Mouse (Mus musculus): ENCODE measurements around the gene Hfe2. TPM values are rescaled to one million over a fixed set of nuclear protein-coding genes. Genes with fewer than 3 reads are reported as not detected.

Gene Hfe2
- total and polyA plus RNA-seq, 3 experiments: 0.11 to 0.23 TPM; not detected in 1

DNA sequence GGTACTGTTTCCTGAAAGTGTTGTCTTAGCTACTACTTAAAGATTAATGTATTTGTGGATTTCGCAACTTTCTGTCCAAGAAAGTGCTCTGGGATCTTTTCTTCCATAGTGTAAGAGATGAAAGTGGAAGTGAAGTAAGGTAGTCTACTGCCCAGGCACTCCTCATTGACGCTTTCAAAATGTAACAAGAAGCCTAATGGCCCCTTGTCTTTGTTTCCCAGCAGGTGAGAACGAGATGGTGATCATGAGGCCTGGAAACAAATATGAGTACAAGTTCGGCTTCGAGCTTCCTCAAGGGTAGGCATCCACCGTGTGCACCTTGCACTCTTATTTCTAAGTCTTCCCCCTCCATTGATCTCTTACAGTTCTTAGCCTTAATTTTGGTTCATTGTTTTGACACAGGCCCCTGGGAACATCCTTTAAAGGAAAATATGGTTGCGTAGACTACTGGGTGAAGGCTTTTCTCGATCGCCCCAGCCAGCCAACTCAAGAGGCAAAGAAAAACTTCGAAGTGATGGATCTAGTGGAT lies 33.8 kb downstream of the Hfe2 start:
- no peak for DNase-seq

DNA sequence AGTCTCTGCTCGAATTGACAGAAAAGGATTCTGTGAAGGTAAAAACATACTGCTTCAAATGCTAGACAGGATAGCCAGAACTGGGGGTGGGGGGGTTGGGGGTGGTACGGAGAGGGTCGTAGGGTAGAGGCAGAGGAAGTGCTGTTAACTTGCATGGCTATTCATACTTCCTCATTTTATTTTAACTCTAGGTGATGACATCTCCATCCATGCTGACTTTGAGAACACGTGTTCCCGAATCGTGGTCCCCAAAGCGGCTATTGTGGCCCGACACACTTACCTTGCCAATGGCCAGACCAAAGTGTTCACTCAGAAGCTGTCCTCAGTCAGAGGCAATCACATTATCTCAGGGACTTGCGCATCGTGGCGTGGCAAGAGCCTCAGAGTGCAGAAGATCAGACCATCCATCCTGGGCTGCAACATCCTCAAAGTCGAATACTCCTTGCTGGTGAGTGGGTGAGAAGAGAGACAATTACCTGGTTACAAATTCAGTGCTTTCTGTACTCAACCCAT lies 34.5 kb downstream of the Hfe2 start:
- DNase-seq: no peak

DNA sequence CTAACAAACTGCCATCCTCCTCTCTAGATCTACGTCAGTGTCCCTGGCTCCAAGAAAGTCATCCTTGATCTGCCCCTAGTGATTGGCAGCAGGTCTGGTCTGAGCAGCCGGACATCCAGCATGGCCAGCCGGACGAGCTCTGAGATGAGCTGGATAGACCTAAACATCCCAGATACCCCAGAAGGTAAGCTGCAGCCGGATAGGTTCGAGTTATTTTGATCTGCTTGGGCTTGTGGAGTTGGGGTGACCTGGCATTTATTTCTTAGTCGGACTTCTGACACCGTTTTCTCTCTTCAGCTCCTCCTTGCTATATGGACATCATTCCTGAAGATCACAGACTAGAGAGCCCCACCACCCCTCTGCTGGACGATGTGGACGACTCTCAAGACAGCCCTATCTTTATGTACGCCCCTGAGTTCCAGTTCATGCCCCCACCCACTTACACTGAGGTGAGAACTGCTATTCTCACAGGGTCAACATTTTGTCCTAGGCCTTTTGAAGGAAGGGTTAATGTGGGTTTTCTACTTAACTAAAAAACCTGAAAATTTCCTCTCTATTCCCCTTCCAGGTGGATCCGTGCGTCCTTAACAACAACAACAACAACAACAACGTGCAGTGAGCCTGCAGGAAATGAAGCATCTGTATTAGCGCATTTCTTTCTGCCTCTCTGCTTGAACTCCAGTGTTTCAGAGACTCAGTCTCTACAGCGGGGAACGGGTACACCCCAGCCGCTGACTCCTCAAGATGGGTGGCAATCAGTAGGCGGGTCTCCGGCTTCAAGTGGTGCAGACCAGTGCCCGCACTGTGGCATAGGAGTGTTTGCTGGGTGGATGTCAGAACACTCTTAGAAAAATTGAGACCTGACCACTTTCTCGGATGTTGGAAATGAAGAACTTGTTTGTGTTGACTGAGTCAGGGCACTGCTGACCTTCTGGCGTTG lies 35.2 kb downstream of the Hfe2 start:
- no peak for DNase-seq

DNA sequence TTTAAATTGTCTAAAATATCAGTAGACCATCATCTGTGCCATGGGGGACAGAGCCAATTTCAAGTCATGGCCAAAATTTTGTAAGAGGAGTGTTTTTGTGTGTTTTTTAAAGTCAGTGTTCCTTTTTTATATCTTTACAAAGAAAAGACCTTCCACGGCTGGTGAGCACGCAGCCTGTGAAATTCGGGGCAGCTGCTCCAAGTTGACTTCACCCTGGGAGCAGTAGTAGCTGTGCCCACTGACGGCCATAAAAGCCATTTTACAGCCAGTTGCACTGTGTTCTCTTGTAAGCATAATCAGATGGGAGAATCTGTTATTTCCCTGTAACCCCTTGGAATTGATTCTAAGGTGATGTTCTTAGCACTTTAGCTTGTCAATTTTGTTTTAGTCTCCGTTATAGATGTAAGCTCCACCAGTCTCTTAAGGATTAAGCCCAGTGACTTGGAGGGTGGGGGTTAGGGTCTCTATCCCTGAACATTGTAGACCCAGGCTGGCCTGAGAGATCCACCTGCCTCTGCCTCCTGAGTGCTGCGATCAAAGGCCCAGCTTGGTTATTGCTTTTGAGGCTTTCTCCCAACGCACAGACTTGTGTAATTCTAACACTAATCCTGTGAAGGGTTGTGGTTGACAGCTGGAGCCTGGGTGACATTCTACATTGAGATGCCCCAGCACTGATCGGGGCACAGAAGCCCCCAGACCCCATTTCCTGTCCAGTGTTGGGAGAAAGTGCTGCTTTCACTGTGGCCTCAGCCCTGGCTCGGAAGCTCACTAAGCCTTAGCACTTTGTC lies 36.1 kb downstream of the Hfe2 start:
- no peak for DNase-seq

DNA sequence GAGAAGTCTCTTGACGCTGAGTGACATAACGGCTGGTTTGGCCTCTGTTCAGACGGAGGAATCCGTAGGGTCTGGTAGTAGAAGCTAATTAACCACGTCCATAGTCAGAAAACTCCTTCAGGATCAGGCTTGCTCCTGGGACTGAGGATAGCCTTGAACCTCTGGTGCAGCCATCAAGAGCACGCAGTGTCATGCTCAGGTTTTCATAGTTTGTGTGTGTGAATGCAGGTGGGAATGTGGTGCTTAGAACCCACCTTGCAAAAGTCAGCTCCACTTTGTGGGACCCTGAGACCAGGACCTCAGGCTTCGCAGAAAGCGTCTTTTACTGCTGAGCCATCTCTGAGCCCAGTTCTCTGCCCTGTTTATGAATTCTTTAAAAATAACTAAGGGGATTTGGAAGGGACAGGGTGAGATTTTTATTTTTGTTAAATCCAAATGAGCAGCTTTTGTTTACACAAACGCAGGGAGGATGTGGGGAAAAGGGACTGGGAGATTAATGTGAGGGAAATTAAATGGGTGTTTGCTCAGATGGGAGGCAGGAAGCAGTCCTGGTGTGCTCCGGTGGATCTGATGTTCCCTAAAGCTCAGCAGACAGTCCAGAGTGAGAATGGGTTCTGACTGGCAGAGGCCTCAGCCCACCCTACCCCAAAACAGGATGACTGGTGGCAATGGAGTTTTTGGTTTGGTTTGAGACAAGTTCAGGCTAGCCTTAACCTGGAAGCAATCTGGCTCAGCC lies 37.1 kb downstream of the Hfe2 start:
- DNase-seq: no peak

DNA sequence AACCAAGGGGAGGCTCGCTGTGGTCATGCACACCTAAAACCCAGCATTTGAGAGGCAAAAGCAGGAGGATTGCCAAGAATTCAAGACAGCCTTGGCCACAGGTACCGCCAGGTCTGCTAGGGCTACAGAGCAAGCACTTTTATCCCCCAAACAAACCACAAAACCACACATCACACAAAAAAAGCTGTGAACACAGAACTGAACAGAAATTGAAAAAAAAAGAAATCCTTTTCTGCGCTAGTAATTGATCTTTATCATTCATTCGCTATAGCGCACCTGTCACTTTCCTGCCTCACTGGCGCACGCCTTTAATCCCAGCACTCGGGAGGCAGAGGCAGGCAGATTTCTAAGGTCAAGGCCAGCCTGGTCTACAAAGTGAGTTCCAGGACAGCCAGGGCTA lies 38.3 kb downstream of the Hfe2 start:
- DNase-seq: no peak

DNA sequence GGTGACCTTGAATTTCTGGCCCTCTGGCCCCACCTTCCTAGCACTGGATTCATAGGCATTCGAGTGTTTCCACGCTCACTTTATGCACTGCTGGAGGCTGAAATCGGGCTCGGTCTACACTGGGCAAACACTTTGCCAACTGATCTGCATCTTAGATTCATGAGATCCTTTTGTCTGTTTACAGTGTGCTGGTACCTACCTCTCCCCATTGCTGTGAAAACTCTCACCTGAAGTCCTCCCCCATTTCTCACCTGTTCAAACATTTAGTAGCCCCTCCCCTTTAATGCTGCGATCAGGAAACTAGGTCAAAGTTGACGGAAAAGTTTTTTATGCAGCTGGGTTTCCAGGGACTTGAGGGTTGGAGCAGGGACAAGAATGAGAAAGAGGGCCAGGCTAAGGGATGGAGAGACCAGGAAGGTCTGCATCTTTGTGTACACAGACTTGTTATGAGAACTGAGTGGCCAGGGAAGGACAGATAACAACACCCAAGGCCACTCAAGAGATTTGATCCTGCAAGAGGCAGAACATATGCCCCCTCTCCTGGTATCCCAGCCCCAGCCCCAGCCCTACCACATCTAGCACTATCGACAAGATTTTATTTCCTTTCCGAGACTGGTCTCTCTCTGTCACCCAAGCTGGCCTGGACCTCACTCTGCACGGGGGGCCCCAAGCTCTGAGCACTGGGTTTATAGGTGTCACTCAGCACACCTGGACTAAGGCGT lies 39.1 kb downstream of the Hfe2 start:
- DNase-seq: no peak

DNA sequence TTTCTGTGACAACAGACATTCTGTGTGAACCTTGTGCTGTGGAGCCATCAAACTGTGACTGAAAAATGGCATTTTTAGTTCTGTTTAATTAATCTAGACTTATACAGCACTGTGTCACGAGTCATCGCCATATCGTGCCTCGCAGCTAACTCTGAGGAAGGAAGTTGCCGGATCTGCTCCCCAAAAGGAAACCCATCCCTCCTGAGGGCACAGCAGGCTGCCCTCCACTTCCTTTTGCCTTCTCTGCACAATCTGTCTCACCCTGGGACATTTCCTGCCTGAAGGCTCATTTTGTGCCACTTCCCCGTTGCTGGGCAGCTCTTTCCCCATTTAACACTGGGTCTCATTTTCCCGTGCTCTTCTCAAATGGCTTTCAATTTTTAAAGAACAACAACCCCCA lies 39.7 kb downstream of the Hfe2 start:
- peak; percentile 56 for DNase-seq

DNA sequence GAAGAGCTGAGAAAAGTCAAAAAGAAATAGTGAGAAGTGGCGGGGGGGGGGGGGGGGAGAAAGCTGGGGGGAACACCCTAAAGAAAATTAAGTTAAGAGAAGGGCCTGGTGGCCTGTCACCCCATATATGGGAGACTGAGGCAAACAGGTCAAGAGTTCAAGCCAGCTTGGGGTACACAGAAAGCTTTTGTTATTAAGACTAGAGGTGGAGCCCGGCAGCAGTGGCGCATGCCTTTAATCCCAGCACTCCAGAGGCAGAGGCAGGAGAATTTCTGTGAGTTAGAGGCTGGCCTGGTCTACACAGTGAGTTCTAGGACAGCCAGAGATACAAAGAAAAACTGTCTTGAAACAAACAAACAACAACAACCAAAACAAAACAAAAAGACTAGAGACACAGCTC lies 40.1 kb downstream of the Hfe2 start:
- no peak for DNase-seq

DNA sequence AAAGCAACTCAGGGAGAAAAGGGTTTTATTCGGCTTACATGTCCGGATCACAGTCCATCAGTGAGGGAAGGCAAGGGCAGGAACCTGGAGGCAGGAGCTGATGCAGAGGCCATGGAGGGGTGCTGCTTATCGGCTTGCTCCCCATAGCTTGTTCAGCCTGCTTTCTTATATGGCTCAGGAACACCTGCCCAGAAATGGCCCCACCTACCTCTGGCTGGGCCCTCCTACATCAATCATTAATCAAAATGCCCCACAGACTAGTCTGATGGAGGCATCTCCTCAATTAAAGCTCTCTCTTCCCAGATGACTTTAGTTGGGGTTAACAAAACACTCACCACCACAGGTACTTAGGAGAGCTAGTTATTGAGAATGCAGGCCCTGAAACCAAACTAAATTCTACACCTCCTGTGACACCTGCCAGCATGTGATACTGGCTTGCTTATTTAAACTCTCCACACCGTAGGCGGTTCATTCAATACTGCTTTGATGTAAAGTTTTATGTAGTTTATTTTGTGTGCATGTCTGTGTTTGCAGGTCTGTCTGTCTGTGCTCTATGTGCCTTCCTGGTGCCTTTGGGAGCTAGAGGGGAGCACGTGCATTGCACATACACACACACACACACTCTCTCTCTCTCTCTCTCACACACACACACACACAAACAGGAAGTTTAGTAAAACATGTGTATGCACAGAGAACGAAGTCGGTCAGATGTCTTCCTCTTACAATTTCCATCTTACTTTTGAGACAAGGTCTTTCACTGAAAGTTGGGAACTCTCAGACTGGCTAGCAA lies 41.9 kb downstream of the Hfe2 start:
- no peak for DNase-seq

DNA sequence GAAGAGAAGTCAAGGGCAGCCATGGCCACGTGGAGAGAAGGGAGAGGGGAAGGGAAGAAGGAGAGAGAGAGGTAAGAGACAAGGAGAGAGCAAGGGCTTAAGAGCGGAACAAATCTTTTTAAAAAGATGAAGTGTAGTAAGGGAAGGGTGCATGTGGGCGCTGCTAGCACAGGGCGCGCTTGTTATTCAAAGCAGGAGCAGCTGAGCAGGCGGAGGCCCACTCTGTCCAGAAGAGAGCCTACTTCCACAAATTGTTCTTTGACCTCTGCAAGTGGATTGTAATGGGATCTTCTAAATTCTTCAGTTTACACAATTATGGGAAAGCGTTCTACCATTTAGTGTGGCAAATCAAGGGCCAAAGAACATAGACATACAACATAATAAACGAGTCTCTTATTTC lies 43.6 kb downstream of the Hfe2 start:
- no peak for DNase-seq

DNA sequence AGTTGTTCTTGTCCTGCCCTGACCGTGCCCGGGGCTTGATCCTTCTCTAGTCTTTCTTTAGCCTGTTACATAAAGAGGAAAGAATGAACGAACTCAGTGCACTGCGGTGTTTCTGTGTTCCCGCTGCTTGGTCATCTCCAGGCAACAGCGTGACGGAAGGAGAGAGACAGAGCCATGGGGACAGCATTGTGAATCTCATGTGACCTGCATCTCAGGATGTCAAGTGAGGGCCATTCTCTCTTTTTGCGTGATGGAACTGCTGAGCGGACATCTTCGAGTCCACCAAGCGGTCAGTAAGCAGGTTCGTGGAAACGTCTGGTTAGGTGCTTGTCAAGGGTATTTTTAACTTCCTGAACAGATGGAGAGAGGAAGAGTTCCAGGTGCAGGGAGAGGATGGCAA lies 44.5 kb downstream of the Hfe2 start:
- DNase-seq: no peak

DNA sequence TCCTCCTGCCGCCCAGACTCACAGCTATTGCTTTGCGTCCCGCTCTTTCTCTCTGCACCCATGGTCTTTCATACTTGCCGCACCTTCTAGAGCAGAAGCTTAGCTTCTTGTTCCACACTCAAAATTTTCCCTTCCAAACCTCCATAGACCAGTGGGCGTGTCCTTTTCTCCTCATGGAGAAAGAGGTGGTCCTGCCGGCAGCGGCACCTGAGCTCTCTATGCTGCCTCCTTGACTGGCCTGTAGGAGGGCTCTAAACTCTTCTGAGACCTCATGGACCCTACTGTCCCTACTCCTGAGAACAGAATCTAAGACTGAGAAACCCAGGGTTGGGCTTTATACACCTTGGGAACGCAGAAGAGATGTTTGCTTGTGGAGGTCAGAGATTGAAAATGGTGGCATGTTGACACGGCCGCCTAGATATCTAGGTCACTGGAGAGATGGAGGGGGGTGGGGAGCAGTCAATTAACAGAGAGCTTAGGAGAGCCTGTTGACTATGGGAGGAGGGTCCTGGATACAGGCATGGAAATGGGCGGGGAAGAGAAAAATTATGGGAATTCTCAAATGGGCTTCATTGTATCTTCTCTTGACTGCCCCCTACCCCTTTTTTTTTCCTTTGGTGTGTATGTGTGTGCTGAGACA lies 45.1 kb downstream of the Hfe2 start:
- DNase-seq: no peak

DNA sequence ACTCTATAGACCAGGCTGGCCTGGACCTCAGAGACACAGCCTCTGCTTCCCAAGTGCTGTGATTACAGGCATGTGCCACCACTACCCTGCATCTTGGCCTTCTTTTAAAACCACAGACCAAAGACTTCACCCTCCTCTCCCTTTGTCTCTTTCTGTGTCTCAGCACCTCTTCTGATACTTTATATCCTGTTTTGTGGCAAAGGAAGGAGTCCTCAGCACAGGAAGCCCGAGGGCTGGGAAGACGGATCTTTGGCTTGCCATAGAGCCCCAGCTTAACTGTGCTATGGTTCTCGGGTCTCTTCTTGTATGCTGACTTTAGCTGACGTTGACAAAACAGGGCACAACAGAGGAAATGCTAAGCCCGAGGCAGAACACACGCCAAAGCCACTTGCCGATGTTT lies 45.7 kb downstream of the Hfe2 start:
- no peak for DNase-seq

DNA sequence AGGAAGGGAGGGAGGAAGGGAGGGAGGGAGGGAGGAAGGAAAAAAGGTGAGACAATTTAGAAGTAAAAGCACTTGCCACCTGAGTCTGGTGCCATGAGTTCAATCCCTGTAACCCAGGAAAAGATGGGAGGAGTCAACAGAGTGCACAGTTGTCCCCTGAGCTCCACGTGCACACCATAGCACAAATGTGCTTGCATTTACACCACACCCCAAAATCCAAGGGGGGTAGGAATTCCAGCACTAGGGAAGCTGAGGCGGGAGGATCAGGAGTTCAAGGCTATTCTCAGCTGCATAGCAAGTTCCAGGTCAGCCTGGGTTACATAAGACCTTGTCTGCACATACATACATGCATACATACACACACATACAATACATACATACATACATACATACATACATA lies 46.4 kb downstream of the Hfe2 start:
- DNase-seq: no peak

DNA sequence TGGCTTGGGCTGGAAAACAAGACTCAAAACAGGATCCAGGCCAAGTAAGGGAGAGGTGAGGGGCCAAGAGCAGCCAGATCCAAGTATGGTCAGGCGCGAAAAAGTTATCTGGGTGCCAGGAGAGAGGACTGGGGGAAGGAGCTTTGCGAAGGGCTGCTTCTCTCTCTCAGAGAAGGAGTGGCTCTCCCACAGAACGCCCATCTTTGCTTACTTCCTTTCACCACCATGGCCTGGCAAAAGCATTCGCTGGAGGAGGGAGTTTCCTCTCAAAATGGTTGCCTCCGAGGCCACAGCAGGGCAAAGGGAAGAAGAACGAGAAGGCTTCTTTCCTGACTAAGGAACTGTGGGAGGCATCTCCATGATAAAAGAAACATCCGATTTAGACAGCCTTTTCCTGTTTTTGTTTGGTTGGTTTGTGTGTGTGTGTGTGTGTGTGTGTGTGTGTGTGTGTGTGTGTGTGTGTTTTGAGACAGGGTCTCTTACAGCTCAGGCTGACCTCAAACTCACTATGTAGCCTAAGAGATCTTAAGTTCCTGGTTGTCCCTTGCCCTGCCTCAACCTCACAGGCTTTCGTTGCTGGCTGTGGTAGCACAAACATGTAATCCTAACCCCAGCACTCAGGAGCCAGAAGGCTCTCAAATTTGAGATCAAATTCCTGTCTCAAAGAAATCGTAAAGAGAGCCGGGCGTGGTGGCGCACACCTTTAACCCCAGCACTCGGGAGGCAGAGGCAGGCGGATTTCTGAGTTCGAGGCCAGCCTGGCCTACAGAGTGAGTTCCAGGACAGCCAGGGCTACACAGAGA lies 47.1 kb downstream of the Hfe2 start:
- no peak for DNase-seq

DNA sequence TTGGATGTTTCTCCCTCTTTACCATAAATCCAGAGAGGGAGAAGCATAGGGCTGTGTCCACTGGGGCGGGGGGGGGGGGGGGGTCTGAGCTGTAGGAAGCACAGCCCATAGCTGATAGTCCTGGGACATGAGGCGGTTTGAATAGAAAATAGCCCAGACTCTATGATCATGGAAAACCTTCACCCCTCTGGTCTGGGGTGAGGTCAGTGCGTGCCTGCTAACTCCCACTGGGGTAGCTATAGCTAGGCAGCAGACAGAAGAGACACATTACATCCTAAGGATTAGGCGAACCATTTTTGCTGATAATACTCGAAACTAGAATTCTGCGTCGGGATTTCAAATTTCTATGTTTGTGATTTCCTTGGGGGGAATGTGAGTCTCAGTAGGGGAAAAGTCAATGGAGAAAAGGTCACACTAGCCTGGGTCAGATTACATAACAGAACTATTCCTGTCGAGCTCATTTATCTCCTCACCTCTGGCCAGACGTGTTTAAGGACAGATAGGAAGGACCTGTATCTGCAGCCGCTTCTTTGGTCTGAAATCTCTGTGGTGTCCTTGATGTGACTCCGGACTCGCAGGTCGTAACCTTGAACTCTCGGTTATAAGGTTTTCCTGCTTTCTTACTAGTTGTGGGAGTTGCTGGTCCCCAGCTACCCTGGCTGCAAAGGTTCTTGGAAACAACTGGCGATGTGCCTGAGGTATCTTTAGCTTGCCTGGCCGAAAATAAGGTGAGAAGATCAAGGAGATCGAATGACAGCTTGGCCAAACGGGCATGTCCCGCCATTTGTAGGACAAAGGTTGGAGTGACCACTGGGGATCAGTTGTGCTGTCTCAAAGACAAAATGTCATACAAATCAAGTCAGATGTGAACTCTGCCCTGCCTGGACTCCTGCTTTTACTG lies 48.9 kb downstream of the Hfe2 start:
- peak; percentile 74 for DNase-seq

Measured in adrenal gland, adult 2 months (tissue).